Mouse (Mus musculus): ENCODE measurements around the gene Cgnl1. TPM values are rescaled to one million over a fixed set of nuclear protein-coding genes. Genes with fewer than 3 reads are reported as not detected.

Cgnl1 gene
- polyA plus RNA-seq, 1 experiment from 2014 or later: 7.0 TPM

- WGBS: 71% methylated on average over 10 of the region's 10 CpGs
- H3K27ac ChIP-seq (ENCODE audit: low read length): no peak overlapping the region
- no peaks in the 10 kb centered on the region for H3K9me3 ChIP-seq (ENCODE audit: control insufficient read depth, low read length)
- no peaks in the 10 kb centered on the region for H3K36me3 ChIP-seq (ENCODE audit: control insufficient read depth, insufficient read depth, low read length)
- H3K9ac ChIP-seq (ENCODE audit: low read depth, low read length): no peak overlapping the region
- no peaks in the 10 kb centered on the region for H3K27me3 ChIP-seq (replicated peaks; ENCODE audit: control insufficient read depth, insufficient read depth, low read length)
- ATAC-seq: 0 out of 2 replicates have a peak, but pooled peaks have one; percentile 33
- no peak overlapping the region for H3K4me3 ChIP-seq (ENCODE audit: low read length)
- peaks cover 3% of the 10 kb centered on the region; the same call in 1 of the 2 replicates for H3K4me1 ChIP-seq (ENCODE audit: control insufficient read depth, insufficient read depth, low read length)
- no peak overlapping the region for H3K4me2 ChIP-seq (ENCODE audit: low read depth, low read length)
These were observed 60.6 kb downstream of the Cgnl1 start for GRCm38 (mm10) chr9:71710776-71711175.

- Histone ChIP-seq H3K4me3 (ENCODE audit: low read length) (no peak overlapping the region), H3K4me1 (ENCODE audit: control insufficient read depth, insufficient read depth, low read length) (peaks cover 3% of the 10 kb centered on the region; the same call in 1 of the 2 replicates), H3K27ac (ENCODE audit: low read length) (no peak overlapping the region), H3K9me3 (ENCODE audit: control insufficient read depth, low read length) (no peaks in the 10 kb centered on the region), H3K4me2 (ENCODE audit: low read depth, low read length) (no peak overlapping the region), H3K9ac (ENCODE audit: low read depth, low read length) (no peak overlapping the region), H3K27me3 (replicated peaks; ENCODE audit: control insufficient read depth, insufficient read depth, low read length) (no peaks in the 10 kb centered on the region), H3K36me3 (ENCODE audit: control insufficient read depth, insufficient read depth, low read length) (no peaks in the 10 kb centered on the region)
- peak; percentile 54 for ATAC-seq
- 63% methylated on average over 11 of the region's 11 CpGs for WGBS
These were observed 62.2 kb downstream of the Cgnl1 start for GRCm38 (mm10) chr9:71709199-71709598.

DNA sequence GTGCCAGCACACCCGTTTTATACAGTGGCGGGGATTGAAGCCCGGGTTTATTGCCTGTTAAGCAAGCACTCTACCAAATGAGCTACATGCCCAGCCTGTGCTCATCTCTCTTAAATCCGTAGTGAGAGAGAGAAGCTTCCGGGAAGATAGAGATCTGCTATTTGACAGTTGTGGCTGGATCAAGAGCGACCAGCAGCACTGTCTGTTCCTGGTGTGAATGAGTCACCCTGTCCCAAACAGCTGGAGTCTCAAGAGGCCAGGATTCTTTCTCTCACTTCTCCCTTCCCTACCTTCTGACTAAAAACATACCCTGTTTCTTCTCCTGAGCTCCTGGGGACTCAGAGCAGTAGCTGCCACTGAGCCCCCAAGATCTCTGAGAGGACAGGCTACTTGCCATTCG lies 63.4 kb downstream of the Cgnl1 start:
- H3K9ac ChIP-seq (ENCODE audit: low read depth, low read length): no peak overlapping the region
- no peaks in the 10 kb centered on the region for H3K36me3 ChIP-seq (ENCODE audit: control insufficient read depth, insufficient read depth, low read length)
- H3K4me1 ChIP-seq (ENCODE audit: control insufficient read depth, insufficient read depth, low read length): peaks cover 3% of the 10 kb centered on the region; the same call in 1 of the 2 replicates
- ATAC-seq: no peak
- no peak overlapping the region for H3K27ac ChIP-seq (ENCODE audit: low read length)
- H3K9me3 ChIP-seq (ENCODE audit: control insufficient read depth, low read length): no peaks in the 10 kb centered on the region
- no peak overlapping the region for H3K4me3 ChIP-seq (ENCODE audit: low read length)
- H3K4me2 ChIP-seq (ENCODE audit: low read depth, low read length): no peak overlapping the region
- no peaks in the 10 kb centered on the region for H3K27me3 ChIP-seq (replicated peaks; ENCODE audit: control insufficient read depth, insufficient read depth, low read length)
- WGBS: 80% methylated on average over 7 of the region's 7 CpGs

DNA sequence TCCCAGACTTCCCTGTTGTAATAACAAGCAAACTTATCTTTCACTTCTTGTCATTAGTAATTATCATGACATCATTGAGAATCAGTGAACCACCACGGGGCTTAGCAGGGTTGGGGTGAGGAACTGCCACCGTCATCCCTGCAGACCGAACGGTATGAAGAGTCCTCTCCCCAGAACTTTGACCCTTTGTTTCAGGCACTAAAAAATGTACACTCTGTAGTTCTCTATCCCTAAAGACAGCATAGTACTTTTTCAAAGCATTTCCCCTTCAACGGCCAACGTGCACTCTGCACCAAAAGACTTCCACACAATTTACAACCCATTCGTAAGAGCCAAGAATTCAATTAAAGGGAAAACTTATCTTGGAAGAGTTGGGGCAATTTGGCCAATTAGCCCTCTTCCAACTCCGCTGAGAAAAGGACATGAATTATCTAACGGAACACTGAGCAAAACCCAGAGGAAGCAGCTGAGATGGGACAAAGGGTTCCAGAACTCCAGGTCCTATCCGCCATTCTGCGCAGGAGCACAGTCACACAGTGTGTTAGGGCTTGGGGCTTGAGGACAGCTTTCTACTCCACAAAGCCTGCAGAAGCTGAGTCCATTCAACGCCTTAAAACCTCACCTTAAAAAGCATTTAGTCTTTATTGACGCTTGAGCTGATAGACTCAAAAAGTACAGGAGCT lies 66.9 kb downstream of the Cgnl1 start:
- Histone ChIP-seq H3K4me3 (ENCODE audit: low read length) (no peak overlapping the region), H3K9ac (ENCODE audit: low read depth, low read length) (no peak overlapping the region), H3K27ac (ENCODE audit: low read length) (no peak overlapping the region), H3K4me1 (ENCODE audit: control insufficient read depth, insufficient read depth, low read length) (peaks cover 3% of the 10 kb centered on the region; the same call in 1 of the 2 replicates), H3K4me2 (ENCODE audit: low read depth, low read length) (no peak overlapping the region), H3K36me3 (ENCODE audit: control insufficient read depth, insufficient read depth, low read length) (no peaks in the 10 kb centered on the region), H3K9me3 (ENCODE audit: control insufficient read depth, low read length) (no peaks in the 10 kb centered on the region), H3K27me3 (replicated peaks; ENCODE audit: control insufficient read depth, insufficient read depth, low read length) (no peaks in the 10 kb centered on the region)
- 64% methylated on average over 13 of the region's 13 CpGs for WGBS
- no peak for ATAC-seq

DNA sequence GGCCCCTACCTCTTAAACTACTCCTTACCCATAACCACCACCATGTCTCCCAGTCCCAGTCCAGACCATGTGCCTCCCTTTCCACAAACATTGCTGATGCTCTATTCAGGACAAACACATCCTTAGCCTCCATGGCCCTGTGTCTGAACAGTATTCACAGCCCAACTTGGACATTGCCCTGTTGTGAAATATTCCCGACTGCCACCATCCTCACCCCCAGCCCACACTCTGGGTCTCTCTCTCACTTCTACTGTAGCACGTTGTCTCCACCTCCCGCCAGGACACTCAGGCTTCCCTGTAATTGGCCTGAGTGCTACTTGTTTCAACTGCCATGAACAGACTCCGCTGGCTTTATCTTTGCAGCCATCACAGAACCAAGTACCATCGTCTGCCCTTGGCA lies 72.3 kb downstream of the Cgnl1 start:
- H3K27me3 ChIP-seq (replicated peaks; ENCODE audit: control insufficient read depth, insufficient read depth, low read length): no peaks in the 10 kb centered on the region
- no peaks in the 10 kb centered on the region for H3K36me3 ChIP-seq (ENCODE audit: control insufficient read depth, insufficient read depth, low read length)
- no peak overlapping the region for H3K4me3 ChIP-seq (ENCODE audit: low read length)
- no peak overlapping the region for H3K9ac ChIP-seq (ENCODE audit: low read depth, low read length)
- H3K4me2 ChIP-seq (ENCODE audit: low read depth, low read length): no peak overlapping the region
- no peak for ATAC-seq
- H3K9me3 ChIP-seq (ENCODE audit: control insufficient read depth, low read length): no peaks in the 10 kb centered on the region
- H3K27ac ChIP-seq (ENCODE audit: low read length): no peak overlapping the region
- WGBS: 91% methylated on average over 5 of the region's 5 CpGs
- peaks cover 5% of the 10 kb centered on the region; the same call in 1 of the 2 replicates for H3K4me1 ChIP-seq (ENCODE audit: control insufficient read depth, insufficient read depth, low read length)

DNA sequence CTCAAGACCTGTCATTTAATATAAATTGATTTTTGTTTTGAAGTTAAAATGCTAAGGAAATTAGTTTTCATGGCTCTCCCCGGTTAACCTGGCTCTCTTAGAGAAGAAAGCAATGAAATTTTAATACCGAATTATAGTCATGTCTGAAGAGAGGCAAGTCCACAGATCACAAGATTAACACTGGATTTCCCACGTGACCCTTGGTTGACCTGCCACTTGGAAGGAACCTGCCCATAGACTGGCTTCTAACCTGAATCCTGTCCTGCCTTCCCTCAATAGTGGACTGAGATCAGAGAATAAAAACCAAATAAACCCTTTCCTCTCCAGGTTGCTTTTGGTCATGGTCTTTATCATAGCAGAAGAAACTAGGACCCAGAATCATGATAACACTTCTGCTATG lies 73.3 kb downstream of the Cgnl1 start:
- Histone ChIP-seq H3K36me3 (ENCODE audit: control insufficient read depth, insufficient read depth, low read length) (no peaks in the 10 kb centered on the region), H3K4me1 (ENCODE audit: control insufficient read depth, insufficient read depth, low read length) (peaks cover 5% of the 10 kb centered on the region; the same call in 1 of the 2 replicates), H3K4me2 (ENCODE audit: low read depth, low read length) (no peak overlapping the region), H3K4me3 (ENCODE audit: low read length) (no peak overlapping the region), H3K9ac (ENCODE audit: low read depth, low read length) (no peak overlapping the region), H3K27ac (ENCODE audit: low read length) (no peak overlapping the region), H3K9me3 (ENCODE audit: control insufficient read depth, low read length) (no peaks in the 10 kb centered on the region), H3K27me3 (replicated peaks; ENCODE audit: control insufficient read depth, insufficient read depth, low read length) (no peaks in the 10 kb centered on the region)
- WGBS: 78% methylated on average over 3 of the region's 3 CpGs
- ATAC-seq: no peak

- H3K4me1 ChIP-seq (ENCODE audit: control insufficient read depth, insufficient read depth, low read length): peaks cover 5% of the 10 kb centered on the region; the same call in 1 of the 2 replicates
- no peaks in the 10 kb centered on the region for H3K9me3 ChIP-seq (ENCODE audit: control insufficient read depth, low read length)
- no peaks in the 10 kb centered on the region for H3K36me3 ChIP-seq (ENCODE audit: control insufficient read depth, insufficient read depth, low read length)
- H3K27me3 ChIP-seq (replicated peaks; ENCODE audit: control insufficient read depth, insufficient read depth, low read length): no peaks in the 10 kb centered on the region
- ATAC-seq: peak; percentile 80
- H3K9ac ChIP-seq (ENCODE audit: low read depth, low read length): no peak overlapping the region
- H3K4me2 ChIP-seq (ENCODE audit: low read depth, low read length): no peak overlapping the region
- H3K27ac ChIP-seq (ENCODE audit: low read length): no peak overlapping the region
- 50% methylated on average over 2 of the region's 2 CpGs for WGBS
- no peak overlapping the region for H3K4me3 ChIP-seq (ENCODE audit: low read length)
These were observed 74.2 kb downstream of the Cgnl1 start for GRCm38 (mm10) chr9:71697189-71697588.

DNA sequence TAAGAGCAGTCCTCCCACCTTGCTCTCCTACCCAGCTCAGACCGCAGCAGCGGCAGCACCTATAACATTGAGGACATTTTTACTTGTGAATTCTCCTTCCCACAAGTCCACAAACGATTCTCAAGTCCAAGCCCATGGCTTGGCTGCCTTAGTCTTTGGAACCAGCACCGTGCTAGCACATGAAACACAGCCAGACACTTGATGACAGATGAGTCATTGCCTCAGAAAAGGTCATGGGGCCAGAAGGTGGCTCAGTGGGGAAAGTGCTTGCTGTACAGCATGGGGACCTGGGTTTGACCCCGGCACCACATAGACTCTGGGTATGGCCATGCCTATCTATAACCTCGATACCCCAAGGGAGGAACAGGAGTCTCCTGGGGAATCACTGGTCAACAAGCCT lies 74.6 kb downstream of the Cgnl1 start:
- Histone ChIP-seq H3K9me3 (ENCODE audit: control insufficient read depth, low read length) (no peaks in the 10 kb centered on the region), H3K4me3 (ENCODE audit: low read length) (no peak overlapping the region), H3K9ac (ENCODE audit: low read depth, low read length) (no peak overlapping the region), H3K36me3 (ENCODE audit: control insufficient read depth, insufficient read depth, low read length) (no peaks in the 10 kb centered on the region), H3K4me1 (ENCODE audit: control insufficient read depth, insufficient read depth, low read length) (peaks cover 5% of the 10 kb centered on the region; the same call in 1 of the 2 replicates), H3K27me3 (replicated peaks; ENCODE audit: control insufficient read depth, insufficient read depth, low read length) (no peaks in the 10 kb centered on the region), H3K4me2 (ENCODE audit: low read depth, low read length) (no peak overlapping the region), H3K27ac (ENCODE audit: low read length) (no peak overlapping the region)
- WGBS: 74% methylated on average over 6 of the region's 6 CpGs
- ATAC-seq: peak; percentile 71

GRCm38 (mm10) chr9:71695133-71695532 lies 76.3 kb downstream of the Cgnl1 start:
- H3K9me3 ChIP-seq (ENCODE audit: control insufficient read depth, low read length): no peaks in the 10 kb centered on the region
- no peak overlapping the region for H3K27ac ChIP-seq (ENCODE audit: low read length)
- H3K4me3 ChIP-seq (ENCODE audit: low read length): no peak overlapping the region
- peaks cover 8% of the 10 kb centered on the region for H3K4me1 ChIP-seq (ENCODE audit: control insufficient read depth, insufficient read depth, low read length)
- no peak overlapping the region for H3K9ac ChIP-seq (ENCODE audit: low read depth, low read length)
- H3K27me3 ChIP-seq (replicated peaks; ENCODE audit: control insufficient read depth, insufficient read depth, low read length): no peaks in the 10 kb centered on the region
- H3K4me2 ChIP-seq (ENCODE audit: low read depth, low read length): no peak overlapping the region
- H3K36me3 ChIP-seq (ENCODE audit: control insufficient read depth, insufficient read depth, low read length): no peaks in the 10 kb centered on the region
- 60% methylated on average over 3 of the region's 3 CpGs for WGBS
- ATAC-seq: no peak

DNA sequence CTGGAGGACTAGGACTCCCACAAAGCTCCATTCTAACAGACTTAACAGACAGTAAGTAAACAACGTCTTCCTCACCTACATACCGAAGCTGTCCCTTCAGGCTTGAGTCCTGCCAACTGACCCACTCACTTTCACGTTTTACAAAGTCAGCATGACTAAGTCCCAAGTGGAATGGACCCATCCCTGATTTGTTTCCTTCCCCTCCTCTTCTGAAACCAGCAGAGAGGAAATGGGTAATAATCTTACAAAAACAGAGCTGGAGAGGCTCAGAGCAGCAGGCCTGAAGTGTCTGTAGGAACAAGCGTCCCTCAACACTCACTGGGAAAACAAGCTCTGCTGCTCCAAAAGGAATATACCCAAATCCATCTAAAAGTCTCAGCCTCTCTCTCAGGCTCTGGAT lies 77.2 kb downstream of the Cgnl1 start:
- Histone ChIP-seq H3K9me3 (ENCODE audit: control insufficient read depth, low read length) (no peaks in the 10 kb centered on the region), H3K4me3 (ENCODE audit: low read length) (no peak overlapping the region), H3K4me1 (ENCODE audit: control insufficient read depth, insufficient read depth, low read length) (peaks cover 12% of the 10 kb centered on the region), H3K36me3 (ENCODE audit: control insufficient read depth, insufficient read depth, low read length) (no peaks in the 10 kb centered on the region), H3K27me3 (replicated peaks; ENCODE audit: control insufficient read depth, insufficient read depth, low read length) (no peaks in the 10 kb centered on the region), H3K4me2 (ENCODE audit: low read depth, low read length) (no peak overlapping the region), H3K27ac (ENCODE audit: low read length) (no peak overlapping the region), H3K9ac (ENCODE audit: low read depth, low read length) (no peak overlapping the region)
- no peak for ATAC-seq
- WGBS: 37% methylated on average over 4 of the region's 4 CpGs
